Mouse (Mus musculus): ENCODE data around the gene Gm21915. TPM values are rescaled to one million over a fixed set of nuclear protein-coding genes. Genes with fewer than 3 reads are reported as not detected.
A peak's percentile ranks its signal among the peaks of the same experiment; 100 is the strongest.

Gm21915 gene
- total RNA-seq (2015) = not detected in 2 replicates
- not detected in 2 replicates for total RNA-seq (2017)

GRCm38 (mm10) chr9:40670313-40670712 is at the start of gene Gm21915:
Gene Gm21915, plus strand, starts transcription at chr9:40670613.
- ATAC-seq (replicated peaks; ENCODE audit: poor library complexity) = no peak

GRCm38 (mm10) chr9:40622265-40622664 is 48.1 kb upstream of the Gm21915 start:
- ATAC-seq (replicated peaks; ENCODE audit: poor library complexity) = no peak

- ATAC-seq (replicated peaks; ENCODE audit: poor library complexity) = peak; percentile 82
These were observed 47.6 kb upstream of the Gm21915 start for GRCm38 (mm10) chr9:40622793-40623192.

GRCm38 (mm10) chr9:40625341-40625740 is 45.1 kb upstream of the Gm21915 start:
- ATAC-seq (replicated peaks; ENCODE audit: poor library complexity) = no peak

DNA sequence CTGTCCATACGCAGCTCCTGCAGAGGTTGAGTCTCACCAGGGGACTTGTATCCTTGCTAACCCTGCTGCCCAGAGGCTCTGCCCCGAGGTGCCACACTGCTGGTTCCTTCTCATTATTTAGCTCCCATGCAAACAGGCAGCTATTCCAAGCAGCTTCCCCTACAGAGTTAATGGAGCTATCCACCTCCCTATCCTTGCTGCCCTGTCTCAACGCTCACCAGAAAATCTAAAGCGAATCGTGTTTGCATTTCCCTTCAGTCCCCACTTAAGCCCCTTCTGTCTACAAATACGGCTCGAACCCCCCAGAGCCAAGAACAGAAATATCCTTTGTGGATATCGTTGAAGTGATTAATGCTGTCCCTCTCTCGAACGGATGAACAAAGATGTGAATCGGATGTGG is 43.8 kb upstream of the Gm21915 start:
- no peak for ATAC-seq (replicated peaks; ENCODE audit: poor library complexity)

GRCm38 (mm10) chr9:40627146-40627713 is 43.2 kb upstream of the Gm21915 start:
- ATAC-seq (replicated peaks; ENCODE audit: poor library complexity) = no peak

DNA sequence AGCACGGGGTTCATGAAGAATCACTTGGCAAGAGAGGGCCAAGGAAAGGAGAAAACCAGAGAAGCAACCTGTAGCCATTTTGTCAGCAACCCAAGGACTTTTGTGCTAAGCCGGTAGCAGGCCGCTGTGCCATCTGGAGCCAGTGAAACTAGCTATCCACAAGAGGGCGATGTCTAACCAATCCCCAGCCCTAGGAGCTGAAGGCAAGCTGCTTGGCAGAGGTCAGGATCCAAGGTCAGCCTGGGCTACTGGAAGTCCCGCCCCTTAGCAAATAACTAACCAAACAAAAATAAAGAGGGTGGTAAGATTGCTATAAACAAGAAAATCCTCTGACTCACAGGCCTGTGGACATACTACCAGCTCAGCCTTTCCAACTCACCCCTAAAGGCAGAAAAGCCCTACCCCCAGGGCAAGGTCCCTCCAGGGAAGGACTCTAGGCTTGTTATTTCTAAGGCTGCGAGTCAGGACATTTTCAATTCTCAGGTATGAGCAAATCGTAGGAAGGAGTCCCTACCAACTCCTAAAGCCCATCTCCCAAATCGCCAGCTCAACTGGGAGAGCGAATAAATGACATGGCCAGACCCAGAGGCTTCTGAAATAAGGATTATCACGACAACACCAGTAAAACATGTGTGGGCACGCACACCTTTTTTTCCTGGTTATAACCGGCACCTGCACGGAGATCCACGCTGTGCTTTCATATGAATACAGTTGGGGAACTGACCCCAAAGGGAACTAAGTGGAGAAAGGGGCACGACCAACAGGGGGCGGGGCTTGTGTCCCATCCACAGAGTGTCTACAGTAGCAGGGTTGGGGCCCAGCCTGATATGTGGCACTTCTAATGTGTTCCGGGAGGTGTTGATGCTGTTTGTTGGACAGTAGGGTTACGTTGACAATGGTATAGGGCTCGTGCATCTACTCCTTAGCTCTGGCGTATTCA is 42.0 kb upstream of the Gm21915 start:
- peak; percentile 88 for ATAC-seq (replicated peaks; ENCODE audit: poor library complexity)

DNA sequence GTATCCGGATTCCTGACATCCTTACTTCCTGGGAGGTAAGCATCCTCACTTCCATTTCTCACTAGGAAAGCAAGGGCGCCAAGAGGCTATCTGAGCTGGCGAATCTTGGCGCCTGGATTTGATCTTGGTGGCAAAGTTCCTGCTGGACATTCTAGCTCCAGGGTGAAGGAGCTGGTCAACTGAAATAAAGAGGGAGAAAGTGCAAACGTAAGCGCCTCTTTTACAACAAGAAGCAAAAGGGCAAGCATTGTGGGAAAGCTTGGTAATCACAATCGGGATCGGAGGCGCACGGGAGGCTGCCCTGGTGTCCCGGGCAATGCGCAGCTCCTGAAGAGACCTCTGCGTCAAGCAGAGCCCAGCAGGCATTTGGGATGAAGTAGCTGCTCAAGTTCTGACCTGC is 41.0 kb upstream of the Gm21915 start:
- ATAC-seq (replicated peaks; ENCODE audit: poor library complexity) = no peak

- ATAC-seq (replicated peaks; ENCODE audit: poor library complexity) = peak; percentile 77
These were observed 39.3 kb upstream of the Gm21915 start for GRCm38 (mm10) chr9:40631101-40631500.

- ATAC-seq (replicated peaks; ENCODE audit: poor library complexity) = peak; percentile 24; the same call in 1 of the 2 replicates
These were observed 38.9 kb upstream of the Gm21915 start for GRCm38 (mm10) chr9:40631505-40631904.

DNA sequence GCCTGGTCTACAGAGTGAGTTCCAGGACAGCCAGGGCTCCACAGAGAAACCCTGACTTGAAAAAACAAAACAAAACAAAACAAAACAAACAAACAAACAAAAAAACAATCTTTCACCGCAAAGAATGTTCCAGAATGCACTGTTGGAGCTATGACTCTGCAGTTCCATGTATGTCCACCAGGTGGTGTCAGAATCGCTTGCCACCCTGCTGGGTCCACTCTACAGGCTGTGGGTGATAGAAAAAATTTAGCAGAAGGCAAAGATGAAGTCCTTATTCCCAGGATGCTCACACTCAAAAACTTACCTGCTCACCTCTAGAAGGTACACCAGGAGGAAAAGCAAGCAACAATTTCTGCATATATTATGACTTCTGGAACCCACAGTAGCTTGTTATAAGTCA is 34.4 kb upstream of the Gm21915 start:
- ATAC-seq (replicated peaks; ENCODE audit: poor library complexity) = peak; percentile 79

DNA sequence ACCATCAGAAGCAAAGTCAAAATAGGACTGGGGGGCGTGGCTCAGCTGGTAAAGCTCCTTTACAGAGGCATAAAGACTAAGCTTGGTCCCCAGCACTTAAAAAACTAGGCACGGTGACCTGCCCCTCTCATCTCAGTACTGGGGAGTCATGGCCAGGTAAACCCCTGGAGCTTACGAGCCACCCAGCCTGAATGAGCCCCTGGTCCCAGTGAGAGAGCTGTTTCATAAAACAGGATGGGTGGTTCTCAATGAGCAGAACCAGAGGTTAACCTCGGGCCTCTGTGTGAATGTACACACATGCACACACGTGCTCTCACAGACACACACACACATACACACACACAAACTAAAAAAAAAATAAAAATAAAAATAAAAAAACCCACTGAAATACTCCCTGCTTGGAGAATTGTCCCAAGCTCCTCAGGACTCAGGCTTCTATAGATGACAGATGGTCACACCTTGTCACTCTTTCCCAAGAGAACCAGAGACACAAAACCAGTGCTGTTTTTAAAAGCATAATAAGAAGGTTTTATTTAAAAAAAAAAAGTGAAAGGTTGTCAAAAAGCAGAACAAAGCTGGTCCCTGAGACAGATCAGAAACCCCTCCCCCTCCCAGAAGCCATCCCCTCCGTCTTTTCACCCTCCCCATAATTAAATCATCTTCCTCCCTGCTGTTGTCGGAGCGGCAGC is 32.6 kb upstream of the Gm21915 start:
- ATAC-seq (replicated peaks; ENCODE audit: poor library complexity) = 0 out of 2 replicates have a peak, but pooled peaks have one; percentile 15

DNA sequence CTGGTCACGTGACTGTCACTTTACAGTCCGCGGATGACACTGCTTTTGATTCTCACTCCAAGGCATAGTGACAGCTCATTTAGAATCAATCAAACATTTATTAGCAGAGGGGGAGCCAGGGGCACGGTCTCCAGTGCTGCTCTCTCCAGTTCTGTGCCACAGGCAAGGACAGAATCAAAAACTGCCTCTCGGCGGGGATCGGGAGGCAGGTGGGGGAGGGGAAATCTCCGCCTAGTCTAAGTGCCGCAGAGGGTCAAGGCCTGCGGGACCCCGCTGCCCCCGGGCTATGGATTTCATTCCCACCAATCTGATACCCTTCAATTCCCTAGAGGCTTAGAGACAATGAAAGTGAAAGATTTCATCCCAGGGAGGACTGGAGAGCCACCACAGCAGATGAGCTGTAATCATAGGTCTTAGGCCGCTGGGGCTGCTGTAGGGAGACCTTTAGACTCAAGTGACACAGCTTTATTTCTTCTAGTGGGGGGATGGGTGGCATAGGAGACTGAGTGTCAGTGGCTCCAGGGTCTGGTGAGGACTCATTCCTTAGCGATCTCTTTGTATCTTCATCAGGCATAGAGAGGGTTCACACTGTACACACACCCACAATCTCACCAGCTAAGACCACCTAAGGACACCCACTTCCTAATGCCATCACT is 31.9 kb upstream of the Gm21915 start:
- ATAC-seq (replicated peaks; ENCODE audit: poor library complexity) = no peak

DNA sequence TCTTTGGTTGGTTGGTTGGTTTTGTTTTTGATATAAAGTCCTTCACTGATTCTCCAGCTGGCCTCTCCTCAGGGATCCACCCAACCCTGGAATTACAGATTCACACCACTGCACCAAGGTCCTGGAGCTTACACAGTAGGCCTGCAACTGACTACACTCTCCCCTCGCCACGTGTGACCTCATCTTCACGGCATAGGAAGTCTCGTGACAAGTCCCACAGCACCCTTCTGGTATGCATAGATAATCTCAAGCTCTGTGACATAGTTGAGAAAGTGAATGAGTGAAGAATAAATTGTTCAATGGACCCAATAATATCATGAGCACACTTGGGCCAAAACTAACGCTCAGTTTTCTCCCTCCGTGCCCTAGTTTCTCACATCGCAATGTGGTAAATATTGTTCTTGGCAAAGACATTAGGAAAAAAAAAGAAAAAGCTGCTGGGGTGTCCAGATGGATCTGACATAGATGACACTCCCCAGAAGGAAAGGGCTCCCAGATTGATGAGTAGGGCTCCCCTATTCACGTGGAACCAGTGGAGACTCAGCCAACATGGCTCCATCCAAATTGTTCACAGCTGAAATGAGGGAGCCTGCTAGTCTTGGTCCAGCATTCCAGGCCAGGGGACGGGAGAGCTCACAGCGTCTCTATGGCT is 30.8 kb upstream of the Gm21915 start:
- no peak for ATAC-seq (replicated peaks; ENCODE audit: poor library complexity)

DNA sequence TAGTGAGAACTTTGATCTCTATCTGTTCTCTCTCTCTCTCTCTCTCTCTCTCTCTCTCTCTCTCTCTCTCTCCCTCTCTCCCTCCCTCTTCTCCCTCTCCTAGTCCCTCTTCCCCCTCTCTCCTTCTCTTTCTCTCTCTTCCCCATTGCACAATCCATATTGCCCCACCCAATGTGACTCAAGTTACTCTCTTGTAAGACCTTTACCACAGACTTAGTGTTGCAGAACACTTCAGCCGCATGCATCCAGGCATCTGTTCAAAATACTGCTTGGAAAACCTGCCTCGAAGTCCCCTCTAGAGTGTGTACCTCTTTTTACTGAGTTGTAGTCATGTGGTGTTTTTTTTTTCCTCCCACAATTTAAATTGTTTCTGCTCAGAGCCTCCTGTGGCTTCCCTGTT is 29.1 kb upstream of the Gm21915 start:
- ATAC-seq (replicated peaks; ENCODE audit: poor library complexity) = peak; percentile 88

- peak; percentile 30 for ATAC-seq (replicated peaks; ENCODE audit: poor library complexity)
These were observed 27.8 kb upstream of the Gm21915 start for GRCm38 (mm10) chr9:40642470-40643220.

GRCm38 (mm10) chr9:40649444-40649843 is 21.0 kb upstream of the Gm21915 start:
- ATAC-seq (replicated peaks; ENCODE audit: poor library complexity) = no peak

- no peak for ATAC-seq (replicated peaks; ENCODE audit: poor library complexity)
These were observed 20.4 kb upstream of the Gm21915 start for GRCm38 (mm10) chr9:40649983-40650382.

DNA sequence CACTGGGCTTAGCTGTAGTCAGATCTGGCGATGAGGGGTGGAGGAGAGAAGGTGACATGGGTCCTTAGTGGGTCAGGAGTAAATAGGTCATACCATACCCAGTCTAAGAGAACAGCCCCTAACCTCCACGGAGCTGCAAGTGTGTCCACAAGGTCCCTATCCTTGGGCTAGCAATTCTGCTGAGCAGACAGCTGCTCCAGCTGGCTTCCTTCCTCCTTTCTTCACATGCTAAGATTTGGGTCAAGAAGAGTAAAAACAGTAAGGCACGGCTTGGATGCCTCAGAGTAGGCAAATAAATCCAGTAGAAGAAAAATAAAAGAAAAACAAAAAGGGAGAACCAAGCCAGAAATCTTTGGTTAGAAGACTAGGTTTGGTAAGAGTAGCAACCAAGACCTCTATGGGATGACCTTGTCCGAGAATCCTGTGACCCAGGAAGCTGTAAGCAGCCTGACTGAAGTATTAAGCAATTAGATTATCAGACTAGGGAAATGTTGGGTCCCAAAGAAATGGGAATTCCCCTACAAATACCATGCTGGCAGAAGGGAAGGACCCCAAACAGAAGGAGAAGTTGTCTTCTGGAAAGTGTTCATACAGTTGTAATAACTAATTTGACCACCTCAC is 19.1 kb upstream of the Gm21915 start:
- ATAC-seq (replicated peaks; ENCODE audit: poor library complexity) = peak; percentile 54; the same call in 1 of the 2 replicates

All from megakaryocyte progenitor cell, adult 5-6 weeks (primary cell).